Mouse (Mus musculus): ENCODE measurements around the gene Anp32a. TPM values are rescaled to one million over a fixed set of nuclear protein-coding genes. Genes with fewer than 3 reads are reported as not detected.

Anp32a gene
- polyA plus RNA-seq, 1 experiment from 2014 or later, result 223 TPM

- peak; percentile 9 for ATAC-seq (ENCODE audit: low FRiP score)
- under 1% methylated on average over 52 of the region's 54 CpGs for WGBS
- peaks cover 39% of the 10 kb centered on the region for H3K4me1 ChIP-seq
These were observed 778 bp downstream of the Anp32a start for GRCm38 (mm10) chr9:62341701-62342440.

GRCm38 (mm10) chr9:62342441-62343191 lies 1.5 kb downstream of the Anp32a start:
- Histone ChIP-seq H3K36me3 (replicated peaks) (no peaks in the 10 kb centered on the region; the same call in 1 of the 2 replicates), H3K4me1 (peaks cover 45% of the 10 kb centered on the region), H3K9ac (peak overlapping the region; percentile 94), H3K27ac (peak overlapping the region; percentile 99), H3K27me3 (no peaks in the 10 kb centered on the region), H3K4me2 (peak overlapping the region; percentile 84), H3K4me3 (replicated peaks) (peak overlapping the region; percentile 89), H3K9me3 (no peaks in the 10 kb centered on the region)
- no peak for ATAC-seq (ENCODE audit: low FRiP score)
- WGBS, result 0% methylated on average over 48 of the region's 48 CpGs

More at GRCm38 (mm10) chr9:62341701-62342440, 778 bp downstream of the Anp32a start:
- no peaks in the 10 kb centered on the region for H3K9me3 ChIP-seq
- peak overlapping the region; percentile 84 for H3K4me2 ChIP-seq
- peak overlapping the region; percentile 89 for H3K4me3 ChIP-seq (replicated peaks)
- no peaks in the 10 kb centered on the region for H3K27me3 ChIP-seq
- peak overlapping the region; percentile 99 for H3K27ac ChIP-seq
- H3K9ac ChIP-seq, result peak overlapping the region; percentile 94
- no peaks in the 10 kb centered on the region for H3K36me3 ChIP-seq (replicated peaks)

GRCm38 (mm10) chr9:62343192-62343903 lies 2.3 kb downstream of the Anp32a start:
- Histone ChIP-seq H3K27me3 (no peaks in the 10 kb centered on the region), H3K27ac (peak overlapping the region; percentile 99), H3K4me1 (peaks cover 49% of the 10 kb centered on the region), H3K9me3 (no peaks in the 10 kb centered on the region), H3K9ac (peak overlapping the region; percentile 94), H3K4me2 (peak overlapping the region; percentile 84), H3K4me3 (replicated peaks) (peak overlapping the region; percentile 89), H3K36me3 (replicated peaks) (no peaks in the 10 kb centered on the region; the same call in 1 of the 2 replicates)
- under 1% methylated on average over 51 of the region's 56 CpGs for WGBS
- peak; percentile 47 for ATAC-seq (ENCODE audit: low FRiP score)

GRCm38 (mm10) chr9:62343904-62344491 lies 2.9 kb downstream of the Anp32a start:
- no peaks in the 10 kb centered on the region; the same call in 1 of the 2 replicates for H3K36me3 ChIP-seq (replicated peaks)
- peak overlapping the region; percentile 89 for H3K4me3 ChIP-seq (replicated peaks)
- under 1% methylated on average over 52 of the region's 52 CpGs for WGBS
- H3K4me2 ChIP-seq, result peak overlapping the region; percentile 84
- peak; percentile 37 for ATAC-seq (ENCODE audit: low FRiP score)
- H3K9me3 ChIP-seq, result no peaks in the 10 kb centered on the region
- peaks cover 48% of the 10 kb centered on the region for H3K4me1 ChIP-seq
- peak overlapping the region; percentile 94 for H3K9ac ChIP-seq
- peak overlapping the region; percentile 99 for H3K27ac ChIP-seq
- no peaks in the 10 kb centered on the region for H3K27me3 ChIP-seq

GRCm38 (mm10) chr9:62344545-62344944 lies 3.5 kb downstream of the Anp32a start:
- Histone ChIP-seq H3K9me3 (no peaks in the 10 kb centered on the region), H3K4me3 (replicated peaks) (peak overlapping the region; percentile 89), H3K9ac (peak overlapping the region; percentile 94), H3K4me2 (peak overlapping the region; percentile 84), H3K27ac (peak overlapping the region; percentile 99), H3K4me1 (peaks cover 51% of the 10 kb centered on the region), H3K27me3 (no peaks in the 10 kb centered on the region), H3K36me3 (replicated peaks) (no peaks in the 10 kb centered on the region; the same call in 1 of the 2 replicates)
- WGBS, result 0% methylated on average over 25 of the region's 26 CpGs
- no peak for ATAC-seq (ENCODE audit: low FRiP score)

- peak overlapping the region; percentile 84 for H3K4me2 ChIP-seq
- H3K4me3 ChIP-seq (replicated peaks), result peak overlapping the region; percentile 89
- H3K9me3 ChIP-seq, result no peaks in the 10 kb centered on the region
- no peak for ATAC-seq (ENCODE audit: low FRiP score)
- H3K27ac ChIP-seq, result peak overlapping the region; percentile 99
- WGBS, result 5% methylated on average over 11 of the region's 11 CpGs
- H3K36me3 ChIP-seq (replicated peaks), result no peaks in the 10 kb centered on the region; the same call in 1 of the 2 replicates
- peaks cover 55% of the 10 kb centered on the region for H3K4me1 ChIP-seq
- no peaks in the 10 kb centered on the region for H3K27me3 ChIP-seq
- H3K9ac ChIP-seq, result peak overlapping the region; percentile 94
These were observed 4.0 kb downstream of the Anp32a start for GRCm38 (mm10) chr9:62345081-62345481.

GRCm38 (mm10) chr9:62345633-62346387 lies 4.7 kb downstream of the Anp32a start:
- Histone ChIP-seq H3K9me3 (no peaks in the 10 kb centered on the region), H3K4me3 (replicated peaks) (peak overlapping the region; percentile 89), H3K9ac (no peak overlapping the region), H3K36me3 (replicated peaks) (no peaks in the 10 kb centered on the region; the same call in 1 of the 2 replicates), H3K4me2 (peak overlapping the region; percentile 84), H3K27ac (peak overlapping the region; percentile 99; the same call in 1 of the 2 replicates), H3K4me1 (peaks cover 59% of the 10 kb centered on the region), H3K27me3 (no peaks in the 10 kb centered on the region)
- no peak for ATAC-seq (ENCODE audit: low FRiP score)
- WGBS, result 53% methylated on average over 9 of the region's 9 CpGs

- Histone ChIP-seq H3K9ac (no peak overlapping the region), H3K4me3 (replicated peaks) (no peak overlapping the region), H3K36me3 (replicated peaks) (no peaks in the 10 kb centered on the region; the same call in 1 of the 2 replicates), H3K9me3 (no peaks in the 10 kb centered on the region), H3K4me2 (0 out of 2 replicates have a peak overlapping the region, but pooled peaks have one; percentile 84), H3K27ac (no peak overlapping the region), H3K27me3 (no peaks in the 10 kb centered on the region), H3K4me1 (peaks cover 63% of the 10 kb centered on the region)
- 68% methylated on average over 6 of the region's 6 CpGs for WGBS
- no peak for ATAC-seq (ENCODE audit: low FRiP score)
These were observed 5.2 kb downstream of the Anp32a start for GRCm38 (mm10) chr9:62346388-62346679.

- H3K27ac ChIP-seq, result no peak overlapping the region
- peaks cover 65% of the 10 kb centered on the region for H3K4me1 ChIP-seq
- no peaks in the 10 kb centered on the region for H3K9me3 ChIP-seq
- ATAC-seq (ENCODE audit: low FRiP score), result no peak
- no peak overlapping the region; the same call in 1 of the 2 replicates for H3K4me3 ChIP-seq (replicated peaks)
- no peak overlapping the region for H3K9ac ChIP-seq
- H3K36me3 ChIP-seq (replicated peaks), result no peaks in the 10 kb centered on the region; the same call in 1 of the 2 replicates
- no peaks in the 10 kb centered on the region for H3K27me3 ChIP-seq
- no peak overlapping the region for H3K4me2 ChIP-seq
- WGBS, result 78% methylated on average over 5 of the region's 5 CpGs
These were observed 6.1 kb downstream of the Anp32a start for GRCm38 (mm10) chr9:62347201-62347600.

GRCm38 (mm10) chr9:62348050-62348449 lies 7.0 kb downstream of the Anp32a start:
- Histone ChIP-seq H3K4me3 (replicated peaks) (no peak overlapping the region), H3K4me1 (peaks cover 66% of the 10 kb centered on the region), H3K27me3 (no peaks in the 10 kb centered on the region), H3K36me3 (replicated peaks) (no peaks in the 10 kb centered on the region; the same call in 1 of the 2 replicates), H3K27ac (no peak overlapping the region), H3K4me2 (no peak overlapping the region), H3K9ac (no peak overlapping the region), H3K9me3 (no peaks in the 10 kb centered on the region)
- no peak for ATAC-seq (ENCODE audit: low FRiP score)
- 85% methylated on average over 10 of the region's 10 CpGs for WGBS

- Histone ChIP-seq H3K27ac (no peak overlapping the region), H3K27me3 (no peaks in the 10 kb centered on the region), H3K36me3 (replicated peaks) (no peaks in the 10 kb centered on the region; the same call in 1 of the 2 replicates), H3K4me1 (peaks cover 70% of the 10 kb centered on the region), H3K9ac (no peak overlapping the region), H3K4me3 (replicated peaks) (no peak overlapping the region), H3K4me2 (no peak overlapping the region), H3K9me3 (no peaks in the 10 kb centered on the region)
- 77% methylated on average over 6 of the region's 6 CpGs for WGBS
- ATAC-seq (ENCODE audit: low FRiP score), result no peak
These were observed 7.4 kb downstream of the Anp32a start for GRCm38 (mm10) chr9:62348467-62348985.

Data from forebrain, embryonic 12.5 days (tissue).